Mouse (Mus musculus) frontal cortex, postnatal 25 days (tissue): ENCODE measurements at regions not wholly inside any gene's neighbourhood (a gene's known extent, or its start where the extent isn't known, plus 50 kb on each side); places are given as distances from the start of the nearest gene placed in this dataset.

Source experiments
- DNase-seq, 2 experiments: peaks; one replicate each; pipeline ENCODE4 v3.0.0; 2022; ENCODE audit warnings: low spot score in 2 of 2

- DNase-seq, result no peak
Observed at GRCm38 (mm10) chr7:70117930-70118922, 248.3 kb downstream of the Nr2f2 start.

GRCm38 (mm10) chr7:70109013-70109412, 257.5 kb downstream of the Nr2f2 start:
- DNase-seq, result no peak

- DNase-seq, result no peak
Observed at GRCm38 (mm10) chr7:70105024-70105423, 261.5 kb downstream of the Nr2f2 start.

GRCm38 (mm10) chr7:70104486-70104885, 262.0 kb downstream of the Nr2f2 start:
- DNase-seq, result no peak

GRCm38 (mm10) chr7:70103680-70104079, 262.9 kb downstream of the Nr2f2 start:
- no peak for DNase-seq

- DNase-seq, result no peak
Observed at GRCm38 (mm10) chr7:70099001-70099400, 267.5 kb downstream of the Nr2f2 start.

- DNase-seq, result no peak
Observed at GRCm38 (mm10) chr7:70093916-70094784, 272.4 kb downstream of the Nr2f2 start.

GRCm38 (mm10) chr7:70092089-70092488, 274.4 kb downstream of the Nr2f2 start:
- no peak for DNase-seq

GRCm38 (mm10) chr7:70089121-70089520, 277.4 kb downstream of the Nr2f2 start:
- no peak for DNase-seq

- DNase-seq, result no peak
Observed at GRCm38 (mm10) chr7:70069662-70070061, 296.9 kb downstream of the Nr2f2 start.

GRCm38 (mm10) chr7:70067828-70068719, 298.5 kb downstream of the Nr2f2 start:
- DNase-seq, result no peak

- no peak for DNase-seq
Observed at GRCm38 (mm10) chr7:70067071-70067470, 299.5 kb downstream of the Nr2f2 start.

GRCm38 (mm10) chr7:70066448-70066847, 300.1 kb downstream of the Nr2f2 start:
- no peak for DNase-seq

- DNase-seq, result no peak
Observed at GRCm38 (mm10) chr7:70065471-70066130, 300.9 kb downstream of the Nr2f2 start.

GRCm38 (mm10) chr7:70047415-70047753, 319.2 kb downstream of the Nr2f2 start:
- no peak for DNase-seq

- no peak for DNase-seq
Observed at GRCm38 (mm10) chr7:70046691-70047414, 319.7 kb downstream of the Nr2f2 start.

- DNase-seq, result no peak
Observed at GRCm38 (mm10) chr7:70037011-70037410, 329.5 kb downstream of the Nr2f2 start.

- no peak for DNase-seq
Observed at GRCm38 (mm10) chr7:70032857-70033256, 333.7 kb downstream of the Nr2f2 start.

- DNase-seq, result no peak
Observed at GRCm38 (mm10) chr7:70029311-70029710, 337.2 kb downstream of the Nr2f2 start.

- no peak for DNase-seq
Observed at GRCm38 (mm10) chr7:70025527-70025926, 341.0 kb downstream of the Nr2f2 start.
